Mouse (Mus musculus) heart, embryonic 14.5 days (tissue): ENCODE results near the gene Pnpla2. TPM values are rescaled to one million over a fixed set of nuclear protein-coding genes. Genes with fewer than 3 reads are reported as not detected.

ENCODE experiments used
- ATAC-seq: fragments of 200-750 bp; cut with Nextera tagmentation; 2 replicates; pipeline ENCODE4 v1.8.0; 2017; ENCODE audit warnings: low read depth, moderate TSS enrichment; ENCODE audit not compliant: insufficient number of reproducible peaks, insufficient read depth, low FRiP score
- H3K27ac ChIP-seq, 2 experiments: fragments of 200-500 bp in 1 of 2; fragments of 300-500 bp in 1 of 2; sonication (generic) in 1 of 2; replicated peaks in 1 of 2; 2 replicates each; pipeline ENCODE4 v1.5.1; 2012 to 2014; ENCODE audit warnings: low read depth in 2 of 2, low read length in 2 of 2, control low read depth in 1 of 2, mild to moderate bottlenecking in 1 of 2, mixed read lengths in 1 of 2; ENCODE audit not compliant: control insufficient read depth in 1 of 2, insufficient read depth in 1 of 2
- H3K27me3 ChIP-seq: fragments of 300-500 bp; sonication (generic); 2 replicates; pipeline ENCODE4 v1.6.1; 2014; ENCODE audit warnings: mild to moderate bottlenecking, low read length, control low read depth; ENCODE audit not compliant: control insufficient read depth, insufficient read depth
- H3K36me3 ChIP-seq: fragments of 300-500 bp; sonication (generic); 2 replicates; pipeline ENCODE4 v1.6.1; 2014; ENCODE audit warnings: mild to moderate bottlenecking, control low read depth, low read length, mixed read lengths; ENCODE audit not compliant: control insufficient read depth, insufficient read depth
- H3K4me1 ChIP-seq, 2 experiments: fragments of 200-500 bp in 1 of 2; fragments of 300-500 bp in 1 of 2; sonication (generic) in 1 of 2; 2 replicates each; pipeline ENCODE4 v1.6.1; 2012 to 2014; ENCODE audit warnings: low read length in 2 of 2, control low read depth in 1 of 2, mixed read lengths in 1 of 2; ENCODE audit not compliant: control insufficient read depth in 2 of 2, insufficient read depth in 2 of 2
- H3K4me2 ChIP-seq: fragments of 300-500 bp; sonication (generic); 2 replicates; pipeline ENCODE4 v1.6.1; 2014; ENCODE audit warnings: mild to moderate bottlenecking, low read length
- H3K4me3 ChIP-seq, 2 experiments: fragments of 200-500 bp in 1 of 2; fragments of 300-500 bp in 1 of 2; sonication (generic) in 1 of 2; 2 replicates each; pipeline ENCODE4 v1.5.1; 2012 to 2014; ENCODE audit warnings: low read length in 2 of 2, mild to moderate bottlenecking in 2 of 2, control low read depth in 1 of 2, low read depth in 1 of 2, moderate library complexity in 1 of 2; ENCODE audit not compliant: control insufficient read depth in 1 of 2, insufficient read depth in 1 of 2
- H3K9ac ChIP-seq: fragments of 300-500 bp; sonication (generic); 2 replicates; pipeline ENCODE4 v1.6.1; 2014; ENCODE audit warnings: mild to moderate bottlenecking, low read length
- H3K9me3 ChIP-seq: fragments of 300-500 bp; sonication (generic); 2 replicates; pipeline ENCODE4 v1.6.1; 2016; ENCODE audit warnings: low read length, control low read depth; ENCODE audit not compliant: control insufficient read depth
- WGBS: fragments of 180-500 bp; shearing (Covaris S2); extraction: QIAGEN DNeasy Blood & Tissue Kit; methylation state at CpG from one replicate; pipeline ENCODE4 v1.1.7; 2014; 5-methylcytosine and 5-hydroxymethylcytosine counted together
- polyA plus RNA-seq: library from polyadenylated mRNA; unstranded; fragments of >200 nt; fragmentation: Nextera tagmentation; extraction: Ambion mirVana; gene quantifications from 2 replicates; pipeline ENCODE4 v1.2.1, GENCODE M21; 2014

The Pnpla2 gene
- polyA plus RNA-seq, 1 experiment from 2014 or later, result 49.0 TPM

DNA sequence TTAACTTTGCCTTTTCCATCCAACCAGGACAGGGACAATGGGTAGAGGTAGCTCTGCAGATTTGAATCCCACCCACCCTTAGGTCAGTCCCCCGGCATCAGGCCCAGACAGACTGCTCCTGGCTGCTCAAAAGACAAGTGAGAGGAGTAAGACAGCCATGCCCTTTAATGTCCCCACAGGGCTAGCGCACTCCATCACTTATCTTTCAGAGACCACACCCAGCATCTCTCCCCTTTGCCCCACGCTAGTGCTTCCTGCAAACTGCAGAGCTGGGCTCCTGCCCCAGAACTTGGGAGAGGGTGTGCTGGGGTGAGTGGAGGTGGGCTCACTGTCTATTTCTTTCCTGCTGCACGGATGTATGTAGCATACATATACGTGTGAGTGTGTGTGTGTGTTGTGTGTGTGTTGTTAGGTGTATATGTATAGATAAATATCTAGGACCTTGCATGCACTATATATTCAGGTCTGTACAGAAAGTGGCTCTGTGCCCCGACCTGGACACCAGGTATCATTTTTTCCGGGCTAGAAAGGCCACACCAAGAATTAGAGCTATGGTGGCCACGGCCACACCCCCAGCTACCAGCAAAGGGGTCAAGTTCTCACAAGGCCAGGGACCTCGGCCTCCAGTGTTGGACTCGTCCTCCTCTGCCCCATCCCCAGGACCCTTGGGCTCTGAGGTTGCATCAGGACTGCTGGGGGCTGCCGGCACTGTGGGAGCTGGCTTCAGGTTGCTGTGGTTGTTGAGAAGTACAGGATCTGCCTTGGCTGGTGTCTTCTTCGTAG, 27.9 kb upstream of the Pnpla2 start:
- Histone ChIP-seq H3K9ac (no peak overlapping the region), H3K27me3 (no peaks in the 10 kb centered on the region), H3K36me3 (peaks cover 20% of the 10 kb centered on the region), H3K4me3 (no peak overlapping the region), H3K4me2 (no peak overlapping the region), H3K27ac (no peak overlapping the region), H3K4me1 (peaks cover 18 to 22% of the 10 kb centered on the region in 2 experiments), H3K9me3 (no peaks in the 10 kb centered on the region)
- WGBS, result 79% methylated on average over 12 of the region's 12 CpGs
- no peak for ATAC-seq

DNA sequence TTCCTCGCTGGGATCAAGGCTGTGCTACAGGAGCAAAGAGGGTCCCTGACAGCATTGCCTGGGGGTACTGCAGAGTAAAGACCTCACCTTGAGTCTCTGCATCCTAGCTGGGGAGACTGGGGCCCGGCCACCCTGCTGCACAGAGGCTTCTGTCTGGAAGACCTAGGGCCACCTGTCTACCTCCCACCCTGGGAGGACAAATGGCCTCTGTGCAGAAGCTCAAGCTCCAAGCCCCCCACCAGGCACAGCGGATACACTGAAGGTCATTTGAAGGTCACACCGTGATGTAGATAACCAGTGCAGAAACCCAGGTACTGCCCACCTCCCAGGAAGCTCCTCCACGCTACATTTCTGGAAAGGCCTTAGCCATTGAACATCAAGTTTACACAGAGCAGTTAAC, 26.3 kb upstream of the Pnpla2 start:
- no peak for ATAC-seq
- WGBS, result 48% methylated on average over 5 of the region's 5 CpGs
- Histone ChIP-seq H3K9ac (peak overlapping the region; percentile 51; the same call in 1 of the 2 replicates), H3K4me3 (peak overlapping the region; percentile 17 to 28; a peak in 2 of 4 replicates), H3K36me3 (peaks cover 31% of the 10 kb centered on the region), H3K4me1 (peaks cover 18 to 23% of the 10 kb centered on the region in 2 experiments), H3K4me2 (peak overlapping the region; percentile 57), H3K9me3 (no peaks in the 10 kb centered on the region), H3K27me3 (no peaks in the 10 kb centered on the region), H3K27ac (no peak overlapping the region)

DNA sequence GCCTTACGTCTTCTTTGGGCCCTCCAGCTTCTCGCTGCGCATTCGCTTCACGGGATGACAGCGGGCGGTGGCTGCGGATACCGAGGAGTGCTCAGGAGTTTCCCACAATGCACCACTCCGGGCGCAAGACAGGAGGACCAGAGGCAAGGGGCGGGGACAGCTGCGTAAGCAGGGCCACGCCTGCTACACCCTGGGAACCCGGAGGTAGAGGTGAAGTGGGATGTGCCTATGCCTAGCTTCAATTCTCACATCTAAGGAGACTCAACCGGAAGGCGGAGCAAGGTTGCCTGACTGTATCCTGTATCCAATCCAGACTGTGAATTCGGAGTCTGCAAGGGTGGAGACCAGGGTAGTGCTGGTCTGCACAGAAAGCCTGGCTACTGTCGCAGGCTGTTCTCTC, 25.7 kb upstream of the Pnpla2 start, which contains the start of gene Cend1:
Gene Cend1, minus strand, starts transcription at position 182 of the 400 bp plus-strand sequence.
- H3K4me1 ChIP-seq, result peaks cover 23 to 29% of the 10 kb centered on the region in 2 experiments
- peak within 1 kb of the TSS; percentile 17 to 28; a peak in 3 of 4 replicates for H3K4me3 ChIP-seq
- peak within 1 kb of the TSS; percentile 51; the same call in 1 of the 2 replicates for H3K9ac ChIP-seq
- no peaks in the 10 kb centered on the region for H3K9me3 ChIP-seq
- H3K27me3 ChIP-seq, result no peaks in the 10 kb centered on the region
- peak within 1 kb of the TSS; percentile 57 for H3K4me2 ChIP-seq
- peak within 1 kb of the TSS; percentile 39 to 55; a peak in 3 of 4 replicates for H3K27ac ChIP-seq
- ATAC-seq, result peak; percentile 38
- 3% methylated on average over 19 of the region's 19 CpGs for WGBS
- peaks cover 34% of the 10 kb centered on the region for H3K36me3 ChIP-seq

DNA sequence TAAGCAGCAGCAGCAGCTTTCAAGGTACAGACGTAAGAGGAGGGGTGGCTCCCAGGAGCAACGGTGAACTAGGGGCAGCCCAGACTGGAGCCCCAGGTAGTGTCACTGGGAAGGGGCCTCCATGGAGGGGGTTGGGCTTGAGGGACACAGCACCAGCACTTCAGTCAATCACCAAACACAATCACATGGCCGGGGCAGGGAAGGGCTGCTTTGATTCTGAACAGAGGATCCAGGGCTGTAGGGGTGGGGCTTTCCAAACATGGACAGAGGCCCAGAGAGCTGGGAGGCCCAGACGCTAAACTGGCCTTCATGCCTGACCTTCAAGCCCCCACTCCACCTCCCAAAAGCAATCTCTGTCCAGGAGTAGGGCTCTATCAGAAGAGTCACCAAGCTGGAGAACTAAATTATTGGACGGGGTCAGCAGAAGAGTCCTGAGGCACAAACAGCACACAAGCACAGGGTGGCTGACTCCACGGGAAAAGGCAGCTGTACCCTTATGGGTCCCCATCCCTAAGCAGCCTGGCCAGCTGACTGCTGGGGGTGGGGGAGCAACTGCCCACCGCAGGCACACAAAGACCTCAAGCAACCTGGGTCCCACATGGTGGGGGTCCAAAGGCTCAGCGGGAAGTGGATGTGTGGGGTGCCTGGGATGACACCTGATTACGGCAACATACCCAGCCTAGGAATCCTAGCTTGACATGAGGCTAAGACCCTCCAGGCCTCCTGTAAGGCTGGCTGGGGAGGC, 25.0 kb upstream of the Pnpla2 start:
- no peak for ATAC-seq

DNA sequence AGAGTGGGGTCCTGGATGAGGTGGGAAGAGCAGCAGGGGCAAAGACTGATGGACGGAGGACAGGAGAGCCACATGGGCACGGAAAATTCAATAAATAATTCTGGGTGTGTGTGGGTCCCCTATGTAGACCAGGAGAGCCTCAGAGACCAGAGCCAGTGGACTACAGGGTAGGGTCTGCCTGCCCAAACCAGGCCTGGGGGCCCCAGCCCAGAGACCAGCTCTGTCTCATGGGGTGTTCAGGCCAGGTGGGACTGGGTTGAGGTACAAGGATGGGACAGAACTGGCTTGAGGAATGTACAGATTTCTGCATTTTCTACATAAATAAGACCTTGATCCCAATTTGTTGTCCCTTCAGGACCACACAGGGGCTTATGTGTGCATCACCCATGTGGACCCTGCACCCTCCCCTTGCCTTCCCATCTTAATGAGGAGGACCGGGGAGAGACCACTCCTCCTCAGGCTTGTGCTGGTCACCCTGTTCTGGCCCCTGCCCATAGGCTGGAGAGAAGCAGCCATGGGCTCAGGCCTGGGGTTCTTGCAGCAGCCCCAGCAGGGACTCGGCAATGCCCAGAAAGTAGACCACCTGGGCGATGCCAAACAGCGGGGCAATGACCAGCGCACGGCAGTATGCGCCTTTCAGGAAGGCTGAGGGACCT, 24.3 kb upstream of the Pnpla2 start:
- peak overlapping the region in 1 of 2 experiments; percentile 55; a peak in 1 of 4 replicates for H3K27ac ChIP-seq
- peaks cover 34% of the 10 kb centered on the region for H3K36me3 ChIP-seq
- no peaks in the 10 kb centered on the region for H3K9me3 ChIP-seq
- WGBS, result 92% methylated on average over 9 of the region's 9 CpGs
- no peak overlapping the region for H3K4me3 ChIP-seq
- no peaks in the 10 kb centered on the region for H3K27me3 ChIP-seq
- peaks cover 32 to 42% of the 10 kb centered on the region in 2 experiments for H3K4me1 ChIP-seq
- no peak for ATAC-seq
- H3K4me2 ChIP-seq, result no peak overlapping the region
- peak overlapping the region; percentile 51; the same call in 1 of the 2 replicates for H3K9ac ChIP-seq

More for the DNA sequence above, 25.0 kb upstream of the Pnpla2 start:
- no peaks in the 10 kb centered on the region for H3K9me3 ChIP-seq
- peak overlapping the region; percentile 57 for H3K4me2 ChIP-seq
- H3K27me3 ChIP-seq, result no peaks in the 10 kb centered on the region
- H3K36me3 ChIP-seq, result peaks cover 34% of the 10 kb centered on the region
- no peak overlapping the region for H3K4me3 ChIP-seq
- peaks cover 29 to 36% of the 10 kb centered on the region in 2 experiments for H3K4me1 ChIP-seq
- H3K9ac ChIP-seq, result peak overlapping the region; percentile 51; the same call in 1 of the 2 replicates
- 42% methylated on average over 9 of the region's 9 CpGs for WGBS
- H3K27ac ChIP-seq, result peak overlapping the region; percentile 39 to 55; a peak in 3 of 4 replicates

DNA sequence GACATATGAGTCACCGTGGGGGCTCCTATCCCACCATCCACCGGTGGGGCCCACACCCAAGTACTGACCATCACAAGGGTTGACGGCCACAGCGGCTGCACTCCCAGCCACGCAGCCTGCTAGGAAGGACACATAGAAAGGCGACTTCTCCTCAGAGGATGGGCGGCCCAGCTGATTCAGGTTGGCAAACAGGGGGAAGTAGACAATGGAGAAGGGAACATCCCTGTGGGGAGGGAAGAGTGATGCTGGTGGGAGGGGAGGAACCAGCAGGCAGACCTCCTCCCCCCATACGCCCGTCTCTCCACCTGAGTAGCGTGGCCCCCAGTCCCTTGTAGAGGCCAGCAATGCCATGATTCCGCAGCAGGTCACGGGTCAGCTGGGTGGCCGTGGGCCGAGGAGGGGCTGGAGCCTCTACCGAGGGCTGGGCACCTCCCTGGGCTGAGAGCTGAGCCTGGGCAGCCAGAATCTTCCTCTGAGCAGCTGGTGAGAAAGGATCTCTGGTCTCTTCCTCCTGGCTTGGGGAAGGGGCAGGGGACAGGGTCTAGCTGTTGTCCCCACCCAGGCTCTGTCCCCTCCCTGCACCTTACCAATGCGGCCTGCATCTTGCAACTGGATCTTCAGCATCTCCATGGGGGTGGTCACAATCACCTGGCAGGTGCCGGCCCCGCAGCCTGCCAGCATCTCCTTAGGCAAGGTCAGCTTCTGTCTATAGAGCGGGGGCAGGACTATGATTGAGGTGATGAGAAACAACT, 23.4 kb upstream of the Pnpla2 start:
- Histone ChIP-seq H3K4me1 (peaks cover 33 to 46% of the 10 kb centered on the region in 2 experiments), H3K9me3 (no peaks in the 10 kb centered on the region), H3K36me3 (peaks cover 34% of the 10 kb centered on the region), H3K9ac (no peak overlapping the region), H3K27ac (no peak overlapping the region), H3K4me2 (no peak overlapping the region), H3K4me3 (no peak overlapping the region), H3K27me3 (no peaks in the 10 kb centered on the region)
- ATAC-seq, result no peak
- 92% methylated on average over 19 of the region's 19 CpGs for WGBS
